Mouse (Mus musculus) liver, embryonic 14.5 days (tissue): ENCODE results near the gene Dbh. TPM values are rescaled to one million over a fixed set of nuclear protein-coding genes. Genes with fewer than 3 reads are reported as not detected.

Experiments used
- ATAC-seq: fragments of 200-750 bp; cut with Nextera tagmentation; 2 replicates; pipeline ENCODE4 v1.8.0; 2017; ENCODE audit warnings: moderate number of reproducible peaks, mild to moderate bottlenecking, moderate library complexity; ENCODE audit not compliant: insufficient read depth
- DNase-seq, 3 experiments: peaks; one replicate each; pipeline ENCODE4 v3.0.0-alpha.2; 2012 to 2013; ENCODE audit warnings: low read depth in 3 of 3, low spot score in 3 of 3
- H3K27ac ChIP-seq: fragments of 300-500 bp; sonication (generic); 2 replicates; pipeline ENCODE4 v1.5.1; 2014; ENCODE audit warnings: moderate library complexity, mild to moderate bottlenecking, control low read depth, inconsistent platforms
- H3K27me3 ChIP-seq: fragments of 300-500 bp; sonication (generic); 2 replicates; pipeline ENCODE4 v1.6.1; 2014; ENCODE audit warnings: mild to moderate bottlenecking, low read length, moderate library complexity; ENCODE audit not compliant: control insufficient read depth, insufficient read depth
- H3K36me3 ChIP-seq: fragments of 300-500 bp; sonication (generic); replicated peaks from 2 replicates; pipeline ENCODE4 v1.6.1; 2014; ENCODE audit warnings: low read depth; ENCODE audit not compliant: control insufficient read depth, insufficient read depth
- H3K4me1 ChIP-seq, 2 experiments: fragments of 200-500 bp in 1 of 2; fragments of 300-500 bp in 1 of 2; sonication (generic) in 1 of 2; replicated peaks; 2 replicates each; pipeline ENCODE4 v1.6.1; 2012 to 2014; ENCODE audit warnings: antibody characterized with exemption in 1 of 2, inconsistent platforms in 1 of 2, low read length in 1 of 2; ENCODE audit not compliant: control insufficient read depth in 2 of 2, insufficient read depth in 2 of 2
- H3K4me2 ChIP-seq: fragments of 300-500 bp; sonication (generic); 2 replicates; pipeline ENCODE4 v1.6.1; 2014; ENCODE audit warnings: low read depth, mild to moderate bottlenecking, control low read depth, moderate library complexity
- H3K4me3 ChIP-seq, 2 experiments: fragments of 200-500 bp in 1 of 2; fragments of 300-500 bp in 1 of 2; sonication (generic) in 1 of 2; 2 replicates each; pipeline ENCODE4 v1.5.1; 2012 to 2014; ENCODE audit warnings: low read depth in 2 of 2, low read length in 2 of 2, mild to moderate bottlenecking in 2 of 2, control low read depth in 1 of 2, inconsistent platforms in 1 of 2, moderate library complexity in 1 of 2; ENCODE audit not compliant: insufficient read depth in 1 of 2
- H3K9ac ChIP-seq: fragments of 300-500 bp; sonication (generic); replicated peaks from 2 replicates; pipeline ENCODE4 v1.6.1; 2014; ENCODE audit warnings: mild to moderate bottlenecking, control low read depth, moderate library complexity
- H3K9me3 ChIP-seq: fragments of 300-500 bp; sonication (generic); 2 replicates; pipeline ENCODE4 v1.6.1; 2016; ENCODE audit warnings: low read length, mixed read lengths; ENCODE audit not compliant: control insufficient read depth
- CTCF ChIP-seq: IDR thresholded peaks from 2 replicates; pipeline ENCODE4 v1.5.1; 2016; ENCODE audit warnings: antibody characterized with exemption, low read depth, control low read depth
- EP300 ChIP-seq: IDR thresholded peaks from 2 replicates; pipeline ENCODE4 v1.6.1; 2016; ENCODE audit warnings: antibody characterized with exemption, low read depth
- WGBS: fragments of 180-500 bp; shearing (Covaris S2); extraction: QIAGEN DNeasy Blood & Tissue Kit; methylation state at CpG from one replicate; pipeline ENCODE4 v1.1.7; 2014; ENCODE audit not compliant: insufficient replicate concordance; 5-methylcytosine and 5-hydroxymethylcytosine counted together
- polyA plus RNA-seq, 2 experiments: library from polyadenylated mRNA; depleted of rRNA in 1 of 2; stranded (reverse) in 1 of 2; unstranded in 1 of 2; fragments of >200 nt; fragmentation: Nextera tagmentation in 1 of 2; extraction: Ambion mirVana in 1 of 2; gene quantifications; 2 replicates each; pipeline versions ENCODE4 v1.2.1 to v1.2.3; 2012 to 2014

Gene Dbh
- polyA plus RNA-seq (2012; rRNA removed) (0.02 TPM in 1 of 2 replicates, not detected in the other), polyA plus RNA-seq (2014; fragmentation: Nextera tagmentation; extraction: Ambion mirVana) (not detected in 2 replicates)

GRCm38 (mm10) chr2:27164796-27165590, at the start of gene Dbh:
TSS of gene Dbh (plus strand) at chr2:27165233.
- Histone ChIP-seq H3K9me3 (no peaks in the 10 kb centered on the region), H3K4me1 (no peaks in the 10 kb centered on the region), H3K4me3 (no peak within 1 kb of the TSS), H3K4me2 (no peak within 1 kb of the TSS), H3K27ac (no peak within 1 kb of the TSS), H3K36me3 (no peaks in the 10 kb centered on the region), H3K27me3 (no peaks in the 10 kb centered on the region), H3K9ac (no peak within 1 kb of the TSS)
- WGBS, result 58% methylated on average over 12 of the region's 12 CpGs
- ATAC-seq (no peak), DNase-seq (no peak)
- TF ChIP-seq EP300 (no peak), CTCF (no peak)

GRCm38 (mm10) chr2:27118452-27118851, 46.6 kb upstream of the Dbh start:
- H3K27ac ChIP-seq, result no peak overlapping the region
- DNase-seq (no peak), ATAC-seq (no peak)
- H3K4me3 ChIP-seq, result no peak overlapping the region
- H3K36me3 ChIP-seq, result no peaks in the 10 kb centered on the region
- no peaks in the 10 kb centered on the region for H3K4me1 ChIP-seq
- no peak overlapping the region for H3K9ac ChIP-seq
- no peaks in the 10 kb centered on the region for H3K27me3 ChIP-seq
- no peaks in the 10 kb centered on the region for H3K9me3 ChIP-seq
- WGBS, result 35% methylated on average over 4 of the region's 4 CpGs
- TF ChIP-seq CTCF, result no peak
- no peak overlapping the region for H3K4me2 ChIP-seq

- WGBS, result 52% methylated on average over 2 of the region's 2 CpGs
- ATAC-seq, result no peak
Observed at GRCm38 (mm10) chr2:27119766-27120165, 45.3 kb upstream of the Dbh start.

DNA sequence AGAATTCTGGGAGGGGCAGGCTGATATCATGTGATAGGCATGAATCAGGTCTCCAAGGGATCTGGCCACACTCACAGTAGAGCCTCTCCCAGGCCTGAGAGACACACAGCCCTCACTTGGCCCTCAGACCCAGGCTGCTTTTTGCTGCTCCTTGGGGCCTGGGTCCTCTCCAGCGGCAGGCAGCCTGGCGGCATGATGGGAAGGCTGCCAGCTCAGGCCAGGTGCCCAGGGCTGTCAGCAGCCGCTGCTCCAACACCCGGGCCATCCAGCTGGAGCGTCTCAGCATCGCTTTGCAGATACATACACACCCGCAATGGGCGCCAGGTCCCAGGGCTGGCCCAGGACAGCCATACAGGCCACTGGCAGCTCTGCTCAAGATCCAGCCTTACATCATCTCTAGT, 44.8 kb upstream of the Dbh start:
- Histone ChIP-seq H3K27ac (no peak overlapping the region), H3K9ac (no peak overlapping the region), H3K9me3 (no peaks in the 10 kb centered on the region), H3K4me2 (no peak overlapping the region), H3K36me3 (no peaks in the 10 kb centered on the region), H3K4me1 (no peaks in the 10 kb centered on the region), H3K27me3 (no peaks in the 10 kb centered on the region), H3K4me3 (no peak overlapping the region)
- DNase-seq, result no peak
- TF ChIP-seq EP300 (no peak), CTCF (no peak)
- no peak for ATAC-seq
- WGBS, result 62% methylated on average over 8 of the region's 8 CpGs

More at GRCm38 (mm10) chr2:27119766-27120165, 45.3 kb upstream of the Dbh start:
- Histone ChIP-seq H3K27me3 (no peaks in the 10 kb centered on the region), H3K4me2 (no peak overlapping the region), H3K9me3 (no peaks in the 10 kb centered on the region), H3K4me3 (no peak overlapping the region), H3K4me1 (no peaks in the 10 kb centered on the region), H3K9ac (no peak overlapping the region), H3K36me3 (no peaks in the 10 kb centered on the region), H3K27ac (no peak overlapping the region)
- DNase-seq, result no peak
- TF ChIP-seq EP300 (no peak), CTCF (no peak)

DNA sequence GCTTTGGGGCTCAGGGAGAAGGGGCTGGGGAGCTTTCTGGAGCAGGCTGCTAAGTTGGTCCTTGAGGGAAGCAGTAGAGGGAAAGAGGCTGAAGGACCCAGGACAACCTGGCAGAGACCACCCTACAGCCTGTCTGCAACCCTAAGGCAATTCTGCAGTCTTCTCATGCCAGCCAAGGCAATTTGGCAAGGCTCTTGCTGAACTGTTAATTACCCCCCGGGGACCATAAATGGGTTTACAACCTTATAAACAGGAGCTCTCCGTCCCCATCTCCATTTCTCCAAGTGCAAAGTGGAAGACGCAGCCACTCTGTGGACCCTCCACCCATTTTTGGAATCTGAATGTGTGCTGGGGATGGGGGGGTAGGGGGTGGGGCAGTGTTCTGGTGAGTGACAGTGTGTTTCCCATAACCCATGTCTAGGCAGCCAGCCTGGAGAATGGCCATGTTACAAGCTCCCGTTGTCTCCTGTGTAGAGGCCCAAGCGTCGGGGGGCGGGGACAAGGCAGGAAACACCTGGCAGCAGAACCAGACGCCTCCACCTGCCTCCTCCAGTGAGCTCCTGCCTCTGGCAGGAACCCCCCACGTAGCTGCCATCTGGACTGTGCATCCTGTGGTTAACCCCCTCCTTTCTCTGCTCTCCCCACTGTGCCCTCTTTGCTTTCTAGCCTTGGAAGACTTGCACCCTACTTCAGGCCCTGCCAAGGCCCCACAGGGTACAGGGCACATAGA, 43.2 kb upstream of the Dbh start:
- TF ChIP-seq EP300 (no peak), CTCF (no peak)
- Histone ChIP-seq H3K4me2 (no peak overlapping the region), H3K4me1 (no peaks in the 10 kb centered on the region), H3K27ac (no peak overlapping the region), H3K27me3 (no peaks in the 10 kb centered on the region), H3K36me3 (no peaks in the 10 kb centered on the region), H3K9ac (no peak overlapping the region), H3K9me3 (no peaks in the 10 kb centered on the region), H3K4me3 (no peak overlapping the region)
- 7% methylated on average over 9 of the region's 9 CpGs for WGBS
- DNase-seq (no peak), ATAC-seq (no peak)
